Mouse (Mus musculus) c-Kit-negative CD71-positive TER-119-positive erythroid progenitor cells, embryonic 14.5 days (primary cell): ENCODE data around the gene Usp6nl.

ENCODE experiments used
- DNase-seq: peaks from one replicate; pipeline ENCODE4 v3.0.0-alpha.2; 2013; ENCODE audit warnings: low read depth, low spot score

Gene Usp6nl

GRCm38 (mm10) chr2:6322376-6322901 is at the start of gene Usp6nl:
Gene Usp6nl (plus strand): TSS chr2:6322667.
- peak; percentile 73 for DNase-seq

- no peak for DNase-seq
Observed at GRCm38 (mm10) chr2:6273392-6273845, 49.0 kb upstream of the Usp6nl start.

- DNase-seq = no peak
Observed at GRCm38 (mm10) chr2:6278813-6279530, 43.5 kb upstream of the Usp6nl start.

GRCm38 (mm10) chr2:6279614-6280301 is 42.7 kb upstream of the Usp6nl start:
- DNase-seq = no peak

GRCm38 (mm10) chr2:6283569-6283968 is 38.9 kb upstream of the Usp6nl start:
- DNase-seq = no peak

GRCm38 (mm10) chr2:6284784-6285183 is 37.7 kb upstream of the Usp6nl start:
- DNase-seq = no peak

GRCm38 (mm10) chr2:6285794-6286193 is 36.7 kb upstream of the Usp6nl start:
- DNase-seq = peak; percentile 61

GRCm38 (mm10) chr2:6293825-6294444 is 28.5 kb upstream of the Usp6nl start:
- no peak for DNase-seq

GRCm38 (mm10) chr2:6294993-6295628 is 27.4 kb upstream of the Usp6nl start:
- DNase-seq = no peak

- no peak for DNase-seq
Observed at GRCm38 (mm10) chr2:6304768-6305167, 17.7 kb upstream of the Usp6nl start.

GRCm38 (mm10) chr2:6306861-6307260 is 15.6 kb upstream of the Usp6nl start:
- no peak for DNase-seq

GRCm38 (mm10) chr2:6309373-6309821 is 13.1 kb upstream of the Usp6nl start:
- DNase-seq = no peak

- DNase-seq = no peak
Observed at GRCm38 (mm10) chr2:6312764-6313163, 9.7 kb upstream of the Usp6nl start.

GRCm38 (mm10) chr2:6313733-6314132 is 8.7 kb upstream of the Usp6nl start:
- no peak for DNase-seq

- no peak for DNase-seq
Observed at GRCm38 (mm10) chr2:6320153-6320552, 2.3 kb upstream of the Usp6nl start.

- DNase-seq = no peak
Observed at GRCm38 (mm10) chr2:6321769-6322375, 595 bp upstream of the Usp6nl start.

- no peak for DNase-seq
Observed at GRCm38 (mm10) chr2:6322938-6323521, 563 bp downstream of the Usp6nl start.

GRCm38 (mm10) chr2:6325646-6326045 is 3.2 kb downstream of the Usp6nl start:
- no peak for DNase-seq

GRCm38 (mm10) chr2:6328927-6329326 is 6.5 kb downstream of the Usp6nl start:
- no peak for DNase-seq

- no peak for DNase-seq
Observed at GRCm38 (mm10) chr2:6330756-6331155, 8.3 kb downstream of the Usp6nl start.
